Mouse (Mus musculus) neural tube, embryonic 14.5 days (tissue): Measurements from ENCODE around the gene Ceacam1. TPM values are rescaled to one million over a fixed set of nuclear protein-coding genes. Genes with fewer than 3 reads are reported as not detected.
"Not testable (repeated sequence)": the region's sequence is repeated elsewhere in the genome, so short reads cannot be mapped to it uniquely, and the experiment has no call there.

Experiments used
- ATAC-seq: fragments of 200-750 bp; cut with Nextera tagmentation; 2 replicates; pipeline ENCODE4 v1.8.0; 2017; ENCODE audit warnings: low read depth, mild to moderate bottlenecking, moderate TSS enrichment, moderate library complexity
- H3K27ac ChIP-seq: fragments of 300-500 bp; sonication (generic); 2 replicates; pipeline ENCODE4 v1.5.1; 2014; ENCODE audit warnings: low read depth, mild to moderate bottlenecking, control low read depth, low read length, moderate library complexity, mixed read lengths
- H3K27me3 ChIP-seq: fragments of 300-500 bp; sonication (generic); 2 replicates; pipeline ENCODE4 v1.6.1; 2014; ENCODE audit warnings: low read length; ENCODE audit not compliant: control insufficient read depth, insufficient read depth
- H3K36me3 ChIP-seq: fragments of 300-500 bp; sonication (generic); 2 replicates; pipeline ENCODE4 v1.6.1; 2014; ENCODE audit warnings: low read length, mixed read lengths; ENCODE audit not compliant: control insufficient read depth, insufficient read depth
- H3K4me1 ChIP-seq: fragments of 300-500 bp; sonication (generic); 2 replicates; pipeline ENCODE4 v1.6.1; 2014; ENCODE audit warnings: low read length; ENCODE audit not compliant: control insufficient read depth, insufficient read depth
- H3K4me2 ChIP-seq: fragments of 300-500 bp; sonication (generic); 2 replicates; pipeline ENCODE4 v1.6.1; 2014; ENCODE audit warnings: mild to moderate bottlenecking, low read depth, low read length, control low read depth
- H3K4me3 ChIP-seq: fragments of 300-500 bp; sonication (generic); 2 replicates; pipeline ENCODE4 v1.5.1; 2014; ENCODE audit warnings: low read depth, low read length, control low read depth, mixed read lengths
- H3K9ac ChIP-seq: fragments of 300-500 bp; sonication (generic); replicated peaks from 2 replicates; pipeline ENCODE4 v1.6.1; 2014; ENCODE audit warnings: low read depth, mild to moderate bottlenecking, control low read depth, low read length, mixed read lengths
- H3K9me3 ChIP-seq: fragments of 300-500 bp; sonication (generic); 2 replicates; pipeline ENCODE4 v1.6.1; 2016; ENCODE audit warnings: low read length; ENCODE audit not compliant: control insufficient read depth
- WGBS: fragments of 180-500 bp; shearing (Covaris S2); extraction: QIAGEN DNeasy Blood & Tissue Kit; methylation state at CpG from one replicate; pipeline ENCODE4 v1.1.7; 2014; 5-methylcytosine and 5-hydroxymethylcytosine counted together
- polyA plus RNA-seq: library from polyadenylated mRNA; unstranded; fragments of >200 nt; fragmentation: Nextera tagmentation; extraction: Ambion mirVana; gene quantifications from 2 replicates; pipeline ENCODE4 v1.2.1, GENCODE M21; 2014

Ceacam1 gene
- polyA plus RNA-seq, 1 experiment from 2014 or later, result 1.2 TPM

GRCm38 (mm10) chr7:25434654-25435545, 42.5 kb downstream of the Ceacam1 start:
- 0 out of 2 replicates have a peak, but pooled peaks cover 5% of the 10 kb centered on the region for H3K4me1 ChIP-seq
- no peak for ATAC-seq
- WGBS, result 88% methylated on average over 10 of the region's 10 CpGs
- no peaks in the 10 kb centered on the region for H3K36me3 ChIP-seq
- no peak overlapping the region for H3K27ac ChIP-seq
- H3K4me2 ChIP-seq, result no peak overlapping the region
- no peak overlapping the region for H3K9ac ChIP-seq
- H3K4me3 ChIP-seq, result no peak overlapping the region
- H3K27me3 ChIP-seq, result no peaks in the 10 kb centered on the region
- no peaks in the 10 kb centered on the region for H3K9me3 ChIP-seq

GRCm38 (mm10) chr7:25433781-25434560, 43.4 kb downstream of the Ceacam1 start:
- H3K9ac ChIP-seq, result no peak overlapping the region
- H3K27me3 ChIP-seq, result no peaks in the 10 kb centered on the region
- H3K4me1 ChIP-seq, result 0 out of 2 replicates have a peak, but pooled peaks cover 5% of the 10 kb centered on the region
- ATAC-seq, result no peak
- no peak overlapping the region for H3K27ac ChIP-seq
- WGBS, result 90% methylated on average over 9 of the region's 9 CpGs
- H3K4me2 ChIP-seq, result no peak overlapping the region
- no peaks in the 10 kb centered on the region for H3K36me3 ChIP-seq
- no peaks in the 10 kb centered on the region for H3K9me3 ChIP-seq
- H3K4me3 ChIP-seq, result no peak overlapping the region

GRCm38 (mm10) chr7:25433007-25433541, 44.3 kb downstream of the Ceacam1 start:
- no peak overlapping the region for H3K4me3 ChIP-seq
- WGBS, result 6% methylated on average over 5 of the region's 5 CpGs
- no peaks in the 10 kb centered on the region for H3K36me3 ChIP-seq
- H3K27me3 ChIP-seq, result no peaks in the 10 kb centered on the region
- H3K27ac ChIP-seq, result no peak overlapping the region
- H3K4me2 ChIP-seq, result no peak overlapping the region
- 0 out of 2 replicates have a peak, but pooled peaks cover 5% of the 10 kb centered on the region for H3K4me1 ChIP-seq
- no peaks in the 10 kb centered on the region for H3K9me3 ChIP-seq
- ATAC-seq, result no peak
- no peak overlapping the region for H3K9ac ChIP-seq

- H3K4me1 ChIP-seq, result 0 out of 2 replicates have a peak, but pooled peaks cover 5% of the 10 kb centered on the region
- no peak overlapping the region for H3K27ac ChIP-seq
- no peak overlapping the region for H3K4me3 ChIP-seq
- 91% methylated on average over 6 of the region's 6 CpGs for WGBS
- no peak overlapping the region for H3K4me2 ChIP-seq
- no peak overlapping the region for H3K9ac ChIP-seq
- no peaks in the 10 kb centered on the region for H3K27me3 ChIP-seq
- no peak for ATAC-seq
- no peaks in the 10 kb centered on the region for H3K9me3 ChIP-seq
- no peaks in the 10 kb centered on the region for H3K36me3 ChIP-seq
Measured at GRCm38 (mm10) chr7:25432381-25432780, 45.0 kb downstream of the Ceacam1 start.

GRCm38 (mm10) chr7:25429886-25430784, 47.3 kb downstream of the Ceacam1 start:
- Histone ChIP-seq H3K27ac (no peak overlapping the region), H3K4me3 (no peak overlapping the region), H3K4me2 (no peak overlapping the region), H3K9ac (no peak overlapping the region), H3K36me3 (no peaks in the 10 kb centered on the region), H3K4me1 (0 out of 2 replicates have a peak, but pooled peaks cover 5% of the 10 kb centered on the region), H3K9me3 (no peaks in the 10 kb centered on the region), H3K27me3 (no peaks in the 10 kb centered on the region)
- 89% methylated on average over 4 of the region's 4 CpGs for WGBS
- no peak for ATAC-seq

- Histone ChIP-seq H3K4me3 (no peak overlapping the region), H3K27ac (no peak overlapping the region), H3K9ac (no peak overlapping the region), H3K36me3 (no peaks in the 10 kb centered on the region), H3K9me3 (no peaks in the 10 kb centered on the region), H3K4me2 (no peak overlapping the region), H3K4me1 (0 out of 2 replicates have a peak, but pooled peaks cover 5% of the 10 kb centered on the region), H3K27me3 (no peaks in the 10 kb centered on the region)
- no peak for ATAC-seq
- WGBS, result 92% methylated on average over 3 of the region's 3 CpGs
Measured at GRCm38 (mm10) chr7:25428321-25428720, 49.1 kb downstream of the Ceacam1 start.

- 86% methylated on average over 5 of the region's 5 CpGs for WGBS
- H3K27me3 ChIP-seq, result no peaks in the 10 kb centered on the region
- no peak overlapping the region for H3K27ac ChIP-seq
- H3K36me3 ChIP-seq, result no peaks in the 10 kb centered on the region
- H3K4me1 ChIP-seq, result no peaks in the 10 kb centered on the region
- ATAC-seq, result no peak
- H3K4me3 ChIP-seq, result no peak overlapping the region
- H3K9me3 ChIP-seq, result no peaks in the 10 kb centered on the region
- no peak overlapping the region for H3K9ac ChIP-seq
- no peak overlapping the region for H3K4me2 ChIP-seq
Measured at GRCm38 (mm10) chr7:25427144-25427543, 50.3 kb downstream of the Ceacam1 start.

- H3K9me3 ChIP-seq, H3K27ac ChIP-seq, H3K4me3 ChIP-seq, H3K4me1 ChIP-seq, H3K36me3 ChIP-seq, H3K4me2 ChIP-seq, ATAC-seq, H3K27me3 ChIP-seq, H3K9ac ChIP-seq: not testable (repeated sequence)
- WGBS, result 86% methylated on average over 4 of the region's 4 CpGs
Measured at GRCm38 (mm10) chr7:25426380-25426779, 51.0 kb downstream of the Ceacam1 start.
